Mouse (Mus musculus): ENCODE measurements around the gene Sycp3. TPM values are rescaled to one million over a fixed set of nuclear protein-coding genes. Genes with fewer than 3 reads are reported as not detected.
"Not testable (repeated sequence)": the region's sequence is repeated elsewhere in the genome, so short reads cannot be mapped to it uniquely, and the experiment has no call there.

Gene Sycp3
- polyA plus RNA-seq, 1 experiment from 2014 or later: 0.28 TPM

DNA sequence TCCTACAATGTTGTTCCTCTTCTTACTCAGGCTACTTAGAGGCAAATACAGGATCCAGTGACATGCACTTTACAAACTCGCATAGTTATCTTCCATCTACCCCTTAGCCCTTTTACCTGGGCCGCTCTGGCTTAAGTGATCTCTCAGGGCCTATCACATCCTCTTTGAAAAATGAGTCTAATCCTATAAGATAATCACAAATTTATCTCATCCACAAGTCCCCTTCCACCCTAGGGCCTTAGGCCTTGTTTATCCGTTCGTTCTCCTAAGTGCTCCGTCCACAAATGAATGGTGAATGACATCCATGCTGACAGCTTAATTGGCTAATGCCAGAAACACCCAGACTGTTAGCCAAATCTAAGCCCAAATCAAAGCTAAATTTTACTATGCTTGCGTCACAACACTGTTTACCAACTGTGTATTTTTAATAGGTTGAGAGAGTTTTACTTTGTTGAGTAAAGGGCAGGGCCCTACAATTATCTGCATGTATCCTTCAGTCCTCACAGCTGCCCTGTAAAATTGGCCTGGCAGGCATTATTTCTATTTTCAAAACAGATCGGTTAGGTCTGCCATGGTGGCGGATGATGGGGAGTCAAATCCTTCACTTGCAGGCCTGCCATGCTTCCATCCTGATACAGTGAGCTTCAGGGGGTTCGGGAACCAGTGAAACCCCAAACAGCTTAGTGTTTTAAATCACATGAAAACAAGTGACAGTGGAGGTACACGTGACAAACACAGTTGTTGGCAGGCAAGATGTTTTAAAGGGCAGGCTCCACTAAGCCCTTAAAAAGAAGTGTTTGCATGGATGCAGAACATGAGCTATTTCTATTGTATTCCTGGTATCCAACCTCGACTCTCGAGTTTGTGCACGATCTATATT is 42.8 kb downstream of the Sycp3 start:
- H3K9me3 ChIP-seq: no peaks in the 10 kb centered on the region
- ATAC-seq (ENCODE audit: insufficient read depth, low FRiP score, low read depth): no peak
- H3K4me2 ChIP-seq: 0 out of 2 replicates have a peak overlapping the region, but pooled peaks have one; percentile 4
- H3K27ac ChIP-seq: no peak overlapping the region
- H3K27me3 ChIP-seq (replicated peaks): no peaks in the 10 kb centered on the region
- no peak overlapping the region for H3K9ac ChIP-seq
- no peaks in the 10 kb centered on the region for H3K36me3 ChIP-seq
- H3K4me1 ChIP-seq: peaks cover 5% of the 10 kb centered on the region; the same call in 1 of the 2 replicates
- 77% methylated on average over 13 of the region's 13 CpGs for WGBS
- no peak overlapping the region; the same call in 1 of the 2 replicates for H3K4me3 ChIP-seq (replicated peaks)

DNA sequence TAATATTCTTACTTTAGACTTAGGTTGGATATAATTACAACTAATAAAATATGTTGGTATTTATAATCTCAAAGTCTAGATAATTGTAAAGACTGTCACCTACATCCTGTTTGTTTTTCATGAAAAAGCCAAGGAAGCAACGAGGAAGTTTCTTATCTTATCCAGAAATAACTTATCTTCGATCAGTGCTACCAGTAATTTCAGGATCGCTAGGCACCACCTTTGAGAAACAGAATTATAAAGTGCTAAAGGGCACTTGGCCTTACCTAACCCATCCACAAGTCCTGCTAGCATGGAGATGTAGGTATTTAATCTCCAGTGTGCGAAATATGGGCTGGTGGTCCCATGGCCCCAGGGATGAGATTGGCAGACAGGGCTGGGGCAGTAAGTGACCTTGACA is 43.5 kb downstream of the Sycp3 start:
- Histone ChIP-seq H3K4me3 (replicated peaks) (peak overlapping the region; percentile 77), H3K36me3 (no peaks in the 10 kb centered on the region), H3K27ac (no peak overlapping the region), H3K27me3 (replicated peaks) (no peaks in the 10 kb centered on the region), H3K9me3 (no peaks in the 10 kb centered on the region), H3K4me1 (peaks cover 5% of the 10 kb centered on the region; the same call in 1 of the 2 replicates), H3K4me2 (peak overlapping the region; percentile 88), H3K9ac (peak overlapping the region; percentile 84)
- 44% methylated on average over 4 of the region's 4 CpGs for WGBS
- no peak for ATAC-seq (ENCODE audit: insufficient read depth, low FRiP score, low read depth)

DNA sequence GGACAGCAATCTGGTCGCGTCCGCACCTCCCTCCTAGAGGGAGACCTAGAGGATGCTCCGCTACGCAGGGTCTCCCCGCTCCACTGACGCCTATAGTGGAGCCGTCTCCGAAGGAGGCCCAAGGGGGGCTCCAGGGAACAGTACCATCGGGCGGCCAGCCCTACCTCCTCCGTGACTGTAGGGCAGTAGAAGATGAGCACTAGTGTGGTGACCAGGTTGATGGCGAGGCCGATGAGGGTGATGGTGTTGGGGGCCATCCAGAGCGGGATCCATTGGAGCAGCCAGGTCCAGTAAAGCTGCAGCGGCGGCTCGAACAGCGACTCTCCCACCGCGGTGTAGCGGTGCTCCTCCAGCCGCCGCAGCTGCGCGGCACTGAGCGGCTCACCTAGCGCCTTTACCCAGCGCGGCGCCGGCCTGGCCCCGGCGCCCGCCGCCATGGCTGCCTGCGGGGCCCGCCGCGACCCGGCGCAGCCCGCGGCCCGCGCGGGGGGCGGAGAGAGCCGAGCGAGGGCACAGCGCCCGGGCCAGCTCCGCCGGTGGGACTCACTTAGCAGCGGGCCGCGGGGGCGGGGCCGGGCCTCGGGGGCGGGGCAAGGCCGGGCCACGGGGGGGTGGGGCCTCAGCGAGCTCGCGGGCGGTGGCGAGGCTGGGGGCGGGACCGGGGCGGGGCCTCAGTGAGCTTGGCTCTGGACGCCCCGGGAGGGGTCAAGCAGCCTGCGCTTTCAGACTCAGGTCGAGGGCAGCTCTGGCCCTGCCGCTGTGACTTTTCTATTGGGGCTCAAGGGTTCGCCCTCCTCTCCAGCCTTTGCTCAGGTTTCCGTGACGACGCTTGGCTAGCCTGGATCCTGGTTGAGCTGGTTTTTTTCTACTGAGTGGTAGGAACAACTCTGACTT is 44.3 kb downstream of the Sycp3 start, which contains the start of gene Chpt1:
Chpt1 (minus strand) TSS at position 653 of the 894 bp plus-strand sequence.
- H3K27ac ChIP-seq: peak within 1 kb of the TSS; percentile 57
- under 1% methylated on average over 67 of the region's 80 CpGs for WGBS
- no peaks in the 10 kb centered on the region for H3K36me3 ChIP-seq
- H3K4me2 ChIP-seq: peak within 1 kb of the TSS; percentile 88
- H3K4me1 ChIP-seq: peaks cover 5% of the 10 kb centered on the region; the same call in 1 of the 2 replicates
- peak within 1 kb of the TSS; percentile 77 for H3K4me3 ChIP-seq (replicated peaks)
- H3K9me3 ChIP-seq: no peaks in the 10 kb centered on the region
- ATAC-seq (ENCODE audit: insufficient read depth, low FRiP score, low read depth): peak; percentile 94
- peak within 1 kb of the TSS; percentile 84 for H3K9ac ChIP-seq
- no peaks in the 10 kb centered on the region for H3K27me3 ChIP-seq (replicated peaks)

DNA sequence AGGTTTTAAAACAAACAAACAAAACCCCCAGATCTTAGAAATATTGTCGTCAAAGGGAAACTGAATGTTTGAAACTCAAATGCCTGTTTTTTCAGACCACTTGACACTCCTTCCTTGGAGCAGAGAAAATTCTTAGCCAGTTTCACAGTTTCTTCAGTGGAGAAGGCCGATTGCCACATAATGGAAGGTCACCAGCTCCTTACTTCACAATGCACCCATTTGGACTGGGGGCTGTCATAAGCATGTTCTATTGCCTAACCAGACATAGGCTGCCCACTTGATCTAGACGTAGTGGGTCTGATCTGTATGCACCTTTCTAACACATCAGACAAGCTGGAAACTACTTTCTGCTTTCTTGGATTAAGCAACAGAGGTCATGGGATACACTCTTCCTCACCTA is 45.1 kb downstream of the Sycp3 start:
- H3K36me3 ChIP-seq: no peaks in the 10 kb centered on the region
- 57% methylated on average over 3 of the region's 3 CpGs for WGBS
- H3K4me1 ChIP-seq: peaks cover 5% of the 10 kb centered on the region; the same call in 1 of the 2 replicates
- H3K4me3 ChIP-seq (replicated peaks): peak overlapping the region; percentile 77
- H3K27ac ChIP-seq: peak overlapping the region; percentile 57; the same call in 1 of the 2 replicates
- peak overlapping the region; percentile 88 for H3K4me2 ChIP-seq
- H3K9me3 ChIP-seq: no peaks in the 10 kb centered on the region
- no peaks in the 10 kb centered on the region for H3K27me3 ChIP-seq (replicated peaks)
- ATAC-seq (ENCODE audit: insufficient read depth, low FRiP score, low read depth): no peak
- no peak overlapping the region for H3K9ac ChIP-seq

DNA sequence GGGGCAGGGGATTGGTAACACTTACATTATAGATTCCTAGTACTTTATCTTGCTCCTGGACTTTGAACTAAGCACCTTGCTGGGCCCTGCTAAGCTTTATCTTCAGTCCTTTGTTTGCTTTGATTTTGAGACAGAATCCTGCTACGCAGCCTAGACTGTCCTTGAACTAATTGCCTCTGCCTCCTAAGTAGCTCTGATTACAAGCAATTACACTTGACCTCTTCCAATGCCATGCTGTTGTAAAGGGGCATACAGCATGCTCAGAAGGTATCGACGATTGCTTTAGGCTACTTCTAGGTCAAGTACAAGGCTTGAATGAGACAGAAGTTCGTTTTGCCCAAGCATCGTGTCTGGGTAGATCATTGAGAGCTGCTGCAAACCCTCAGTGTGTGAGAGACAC is 45.9 kb downstream of the Sycp3 start:
- no peak; the same call in 1 of the 2 replicates for ATAC-seq (ENCODE audit: insufficient read depth, low FRiP score, low read depth)
- no peaks in the 10 kb centered on the region for H3K9me3 ChIP-seq
- H3K4me3 ChIP-seq (replicated peaks): no peak overlapping the region
- H3K36me3 ChIP-seq: no peaks in the 10 kb centered on the region
- H3K9ac ChIP-seq: no peak overlapping the region
- H3K27me3 ChIP-seq (replicated peaks): no peaks in the 10 kb centered on the region
- WGBS: 60% methylated on average over 5 of the region's 5 CpGs
- H3K4me1 ChIP-seq: peaks cover 5% of the 10 kb centered on the region; the same call in 1 of the 2 replicates
- peak overlapping the region; percentile 21; the same call in 1 of the 2 replicates for H3K27ac ChIP-seq
- H3K4me2 ChIP-seq: no peak overlapping the region

DNA sequence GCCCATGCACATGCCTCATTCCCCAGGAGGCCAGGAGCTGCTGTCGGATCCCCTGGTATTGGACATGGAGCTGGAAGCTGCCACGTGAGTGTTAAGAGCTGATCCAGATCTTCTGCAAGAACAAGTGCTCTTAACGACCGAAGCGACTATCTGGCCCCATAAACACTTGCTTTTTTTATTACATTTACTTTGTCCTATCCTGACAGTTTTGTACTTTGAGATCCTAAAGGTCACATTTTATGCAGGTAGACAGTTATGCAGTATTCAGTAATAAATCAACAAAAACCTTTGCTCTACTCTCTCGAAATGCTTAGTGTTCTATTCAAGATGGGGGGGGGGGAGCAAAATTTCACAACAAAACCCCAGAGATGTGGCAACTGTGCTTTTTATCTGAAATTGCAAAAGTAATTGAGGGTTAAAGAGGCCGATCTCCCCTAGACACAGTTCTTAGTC is 48.3 kb downstream of the Sycp3 start:
- no peaks in the 10 kb centered on the region for H3K36me3 ChIP-seq
- H3K9ac ChIP-seq: no peak overlapping the region
- H3K27ac ChIP-seq: no peak overlapping the region
- WGBS: 69% methylated on average over 7 of the region's 7 CpGs
- H3K9me3 ChIP-seq: no peaks in the 10 kb centered on the region
- peaks cover 5% of the 10 kb centered on the region; the same call in 1 of the 2 replicates for H3K4me1 ChIP-seq
- no peak for ATAC-seq (ENCODE audit: insufficient read depth, low FRiP score, low read depth)
- H3K4me2 ChIP-seq: no peak overlapping the region
- H3K4me3 ChIP-seq (replicated peaks): no peak overlapping the region
- no peaks in the 10 kb centered on the region for H3K27me3 ChIP-seq (replicated peaks)

DNA sequence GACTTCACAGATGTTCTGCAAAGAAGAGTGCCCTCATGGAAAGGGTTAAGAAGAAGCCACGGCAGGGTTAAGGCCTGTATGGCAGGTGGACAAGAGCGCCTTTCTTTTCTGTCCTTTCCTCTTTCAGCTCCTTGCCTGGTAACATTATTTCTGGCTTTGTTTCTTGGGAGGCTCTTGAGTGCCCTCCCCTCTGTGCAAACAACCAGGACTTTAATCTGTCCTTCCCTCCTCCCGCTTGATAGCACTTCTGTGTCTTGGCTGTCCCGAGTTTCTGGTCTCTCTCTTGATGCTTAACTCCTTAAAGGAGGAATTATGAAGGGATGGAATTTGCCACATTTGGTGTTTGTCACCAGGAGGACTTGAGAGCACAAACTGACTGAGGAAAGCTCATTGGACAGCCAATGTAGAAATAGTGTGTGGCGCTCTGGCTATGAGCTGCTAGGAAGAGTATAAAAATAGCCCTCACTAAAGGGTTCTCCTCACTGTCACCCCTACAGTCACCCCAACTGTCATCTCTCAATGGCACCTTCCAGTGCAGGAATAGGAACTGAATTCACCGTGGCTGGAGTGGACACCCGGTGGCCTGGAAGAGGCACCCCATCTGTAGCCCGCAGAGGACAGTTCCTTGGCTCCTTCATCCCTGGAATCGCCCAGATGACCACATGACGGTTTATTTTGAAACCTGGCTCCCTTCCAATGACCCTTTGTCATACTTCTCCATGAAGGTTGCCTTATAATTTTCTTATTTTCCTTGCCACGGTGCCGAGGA is 51.3 kb downstream of the Sycp3 start:
- H3K9ac ChIP-seq: no peak overlapping the region
- no peaks in the 10 kb centered on the region for H3K4me1 ChIP-seq
- no peaks in the 10 kb centered on the region for H3K36me3 ChIP-seq
- H3K9me3 ChIP-seq: no peaks in the 10 kb centered on the region
- no peak for ATAC-seq (ENCODE audit: insufficient read depth, low FRiP score, low read depth)
- no peaks in the 10 kb centered on the region for H3K27me3 ChIP-seq (replicated peaks)
- no peak overlapping the region for H3K27ac ChIP-seq
- H3K4me2 ChIP-seq: no peak overlapping the region
- no peak overlapping the region for H3K4me3 ChIP-seq (replicated peaks)
- 69% methylated on average over 12 of the region's 12 CpGs for WGBS

DNA sequence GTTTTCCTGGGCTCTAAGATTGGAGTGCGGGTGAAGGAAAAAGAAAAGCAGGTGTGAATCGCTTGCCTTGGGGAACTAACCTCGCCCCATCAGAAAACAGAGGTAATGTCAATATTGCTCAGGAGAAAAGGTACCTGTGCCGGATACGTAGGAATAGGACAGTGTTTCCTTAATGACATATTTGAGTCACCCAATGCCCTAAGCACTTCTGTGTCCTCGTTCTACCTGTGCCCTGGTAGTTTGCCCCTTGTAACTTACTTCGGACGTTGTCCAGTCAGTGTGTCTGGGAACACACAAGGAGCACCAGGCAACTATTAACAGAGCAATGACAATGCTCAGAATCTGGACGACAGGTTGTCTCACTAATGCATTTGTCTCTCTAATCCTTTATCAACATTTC is 52.0 kb downstream of the Sycp3 start:
- H3K9me3 ChIP-seq: no peaks in the 10 kb centered on the region
- H3K4me3 ChIP-seq (replicated peaks): no peak overlapping the region
- no peak overlapping the region for H3K27ac ChIP-seq
- ATAC-seq (ENCODE audit: insufficient read depth, low FRiP score, low read depth): peak; percentile 47; the same call in 1 of the 2 replicates
- no peaks in the 10 kb centered on the region for H3K36me3 ChIP-seq
- WGBS: 72% methylated on average over 9 of the region's 9 CpGs
- H3K4me1 ChIP-seq: no peaks in the 10 kb centered on the region
- no peaks in the 10 kb centered on the region for H3K27me3 ChIP-seq (replicated peaks)
- H3K4me2 ChIP-seq: no peak overlapping the region
- no peak overlapping the region for H3K9ac ChIP-seq

DNA sequence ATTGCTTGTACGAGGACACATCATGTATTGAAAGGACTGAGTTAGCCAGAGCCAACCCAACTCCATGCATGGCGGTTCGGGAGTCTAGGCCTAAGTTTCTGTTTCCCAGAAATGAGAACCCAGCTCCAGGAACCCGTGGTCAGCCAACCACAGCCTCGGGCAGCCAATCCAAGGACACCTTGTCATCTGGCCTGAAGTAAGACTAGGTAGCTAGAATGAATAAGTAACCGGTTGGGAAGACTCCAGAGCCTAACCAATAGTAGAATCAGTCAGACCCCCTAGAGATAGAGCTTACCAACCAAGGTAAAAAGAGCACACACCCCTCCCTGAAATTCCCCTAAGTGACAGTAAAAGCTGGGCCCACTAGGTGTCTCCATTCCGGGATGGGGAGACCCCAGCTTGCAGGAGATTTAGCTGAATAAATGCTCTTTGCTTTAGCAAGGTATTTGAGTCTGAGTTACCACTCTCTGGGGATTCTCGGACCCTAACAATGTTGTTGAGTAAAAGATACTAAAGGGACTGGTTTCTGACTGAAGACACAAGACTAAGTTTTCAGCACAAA is 54.3 kb downstream of the Sycp3 start:
- ATAC-seq (ENCODE audit: insufficient read depth, low FRiP score, low read depth): no peak
- no peak overlapping the region for H3K9ac ChIP-seq
- 72% methylated on average over 8 of the region's 8 CpGs for WGBS
- no peaks in the 10 kb centered on the region for H3K4me1 ChIP-seq
- no peaks in the 10 kb centered on the region for H3K36me3 ChIP-seq
- H3K4me3 ChIP-seq (replicated peaks): no peak overlapping the region
- H3K27me3 ChIP-seq (replicated peaks): no peaks in the 10 kb centered on the region
- H3K9me3 ChIP-seq: no peaks in the 10 kb centered on the region
- no peak overlapping the region for H3K27ac ChIP-seq
- no peak overlapping the region for H3K4me2 ChIP-seq

DNA sequence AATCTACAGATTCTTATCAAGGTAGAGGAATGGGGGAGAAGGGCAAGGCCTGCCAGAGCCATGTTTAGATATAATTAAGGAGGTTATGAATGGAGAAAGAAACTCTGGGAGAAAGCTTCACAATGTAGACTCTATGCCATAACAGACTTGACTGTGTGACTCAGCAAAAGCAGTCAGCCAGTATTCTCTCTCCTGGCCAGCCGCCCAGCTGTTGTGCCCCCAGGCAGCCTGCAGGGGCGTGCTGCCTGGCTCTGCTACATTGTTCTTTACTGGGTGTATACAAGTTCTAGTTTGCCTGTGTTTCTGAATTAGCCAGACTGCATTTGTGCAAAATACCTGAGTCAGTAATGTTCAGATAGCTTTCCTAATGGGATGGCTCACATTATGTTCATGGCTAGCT is 55.1 kb downstream of the Sycp3 start:
- Histone ChIP-seq H3K36me3 (no peaks in the 10 kb centered on the region), H3K4me3 (replicated peaks) (no peak overlapping the region), H3K27me3 (replicated peaks) (no peaks in the 10 kb centered on the region), H3K27ac (no peak overlapping the region), H3K4me1 (no peaks in the 10 kb centered on the region), H3K4me2 (no peak overlapping the region), H3K9ac (no peak overlapping the region), H3K9me3 (no peaks in the 10 kb centered on the region)
- 61% methylated on average over 2 of the region's 2 CpGs for WGBS
- ATAC-seq (ENCODE audit: insufficient read depth, low FRiP score, low read depth): no peak

DNA sequence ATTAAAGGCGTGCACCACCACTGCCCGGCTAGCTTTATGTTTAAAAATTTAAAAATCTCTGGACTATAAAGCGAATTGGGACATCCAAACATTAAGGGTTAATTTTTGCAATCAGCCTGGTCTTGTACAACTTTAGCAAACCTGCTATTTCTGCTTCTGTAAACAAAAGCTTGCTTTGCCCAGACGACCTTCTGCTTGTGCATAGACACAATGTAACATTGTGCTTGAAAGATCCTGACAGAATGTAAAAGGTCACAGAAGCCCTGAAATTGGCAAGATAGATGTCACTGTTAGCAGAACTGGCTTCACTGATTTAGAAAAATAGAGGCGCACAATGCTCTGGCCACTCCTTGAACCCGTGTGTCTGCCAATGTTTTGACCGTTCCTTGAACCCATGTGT is 55.7 kb downstream of the Sycp3 start:
- not testable (repeated sequence) for H3K4me3 ChIP-seq (replicated peaks); H3K4me2 ChIP-seq; H3K9ac ChIP-seq; H3K27me3 ChIP-seq (replicated peaks); ATAC-seq (ENCODE audit: insufficient read depth, low FRiP score, low read depth); H3K36me3 ChIP-seq; H3K27ac ChIP-seq; H3K4me1 ChIP-seq; H3K9me3 ChIP-seq
- WGBS: 73% methylated on average over 7 of the region's 7 CpGs

Measured in stomach, embryonic 15.5 days (tissue).